Mouse (Mus musculus) liver, embryonic 15.5 days (tissue): ENCODE data around the gene Tbc1d14. TPM values are rescaled to one million over a fixed set of nuclear protein-coding genes. Genes with fewer than 3 reads are reported as not detected.

ENCODE experiments used
- ATAC-seq: fragments of 200-750 bp; cut with Nextera tagmentation; 2 replicates; pipeline ENCODE4 v1.8.0; 2017; ENCODE audit warnings: moderate number of reproducible peaks, mild to moderate bottlenecking, moderate library complexity; ENCODE audit not compliant: insufficient read depth
- H3K27ac ChIP-seq: fragments of 300-500 bp; sonication (generic); replicated peaks from 2 replicates; pipeline ENCODE4 v1.5.1; 2015; ENCODE audit warnings: mild to moderate bottlenecking, inconsistent platforms
- H3K27me3 ChIP-seq: fragments of 300-500 bp; sonication (generic); 2 replicates; pipeline ENCODE4 v1.6.1; 2015; ENCODE audit warnings: mild to moderate bottlenecking, inconsistent platforms
- H3K36me3 ChIP-seq: fragments of 300-500 bp; sonication (generic); replicated peaks from 2 replicates; pipeline ENCODE4 v1.6.1; 2015; ENCODE audit warnings: moderate library complexity, mild to moderate bottlenecking, inconsistent platforms
- H3K4me1 ChIP-seq: fragments of 300-500 bp; sonication (generic); replicated peaks from 2 replicates; pipeline ENCODE4 v1.6.1; 2015; ENCODE audit warnings: inconsistent platforms
- H3K4me2 ChIP-seq: fragments of 300-500 bp; sonication (generic); 2 replicates; pipeline ENCODE4 v1.6.1; 2015; ENCODE audit warnings: moderate library complexity, mild to moderate bottlenecking, inconsistent platforms
- H3K4me3 ChIP-seq: fragments of 300-500 bp; sonication (generic); replicated peaks from 2 replicates; pipeline ENCODE4 v1.5.1; 2015; ENCODE audit warnings: mild to moderate bottlenecking, inconsistent platforms
- H3K9ac ChIP-seq: fragments of 300-500 bp; sonication (generic); 2 replicates; pipeline ENCODE4 v1.6.1; 2015; ENCODE audit warnings: moderate library complexity, mild to moderate bottlenecking, inconsistent platforms
- H3K9me3 ChIP-seq: fragments of 300-500 bp; sonication (generic); replicated peaks from 2 replicates; pipeline ENCODE4 v1.6.1; 2016; ENCODE audit warnings: inconsistent platforms
- WGBS: fragments of 180-500 bp; shearing (Covaris S2); methylation state at CpG from one replicate; pipeline ENCODE4 v1.1.7; 2015; ENCODE audit warnings: mixed read lengths; ENCODE audit not compliant: insufficient replicate concordance; 5-methylcytosine and 5-hydroxymethylcytosine counted together
- polyA plus RNA-seq: library from polyadenylated mRNA; unstranded; fragments of >200 nt; fragmentation: Nextera tagmentation; extraction: Ambion mirVana; gene quantifications from 2 replicates; pipeline ENCODE4 v1.2.1, GENCODE M21; 2015

Tbc1d14 gene
- polyA plus RNA-seq, 1 experiment from 2014 or later = 9.0 TPM

DNA sequence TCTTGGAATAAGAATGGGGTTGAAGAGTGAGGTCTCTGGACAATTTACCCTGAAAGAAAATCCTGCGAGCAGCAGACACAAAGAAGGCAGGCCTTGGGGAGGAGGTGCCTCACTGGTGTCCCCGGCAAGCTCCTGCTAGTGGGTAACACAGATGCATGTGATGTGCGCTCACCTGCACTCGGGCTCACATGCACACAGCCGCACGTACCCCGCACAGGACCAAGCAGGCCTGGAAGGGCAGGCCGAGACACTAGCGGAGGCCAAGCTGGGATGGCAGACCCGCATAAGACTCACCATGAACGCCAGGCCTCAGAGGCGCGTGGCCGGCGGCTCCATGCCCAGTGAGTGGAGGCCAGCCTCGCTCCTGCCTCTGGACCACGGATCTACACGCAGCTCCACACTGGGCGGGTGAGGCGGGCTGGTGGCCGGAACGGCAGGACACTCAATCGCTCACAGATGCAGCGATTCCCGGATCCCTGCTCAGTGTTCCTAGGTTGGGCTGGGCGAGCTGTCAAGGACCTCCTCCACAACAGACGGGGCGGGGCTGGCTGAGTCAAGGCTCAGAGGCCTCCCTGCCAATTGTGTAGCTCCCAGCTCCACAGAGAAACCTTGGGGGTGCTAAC is 62.8 kb downstream of the Tbc1d14 start:
- H3K4me2 ChIP-seq = peak overlapping the region; percentile 93
- peaks cover 64% of the 10 kb centered on the region for H3K4me1 ChIP-seq
- ATAC-seq = peak; percentile 95
- under 1% methylated on average over 28 of the region's 28 CpGs for WGBS
- H3K9ac ChIP-seq = peak overlapping the region; percentile 76
- H3K27me3 ChIP-seq = no peaks in the 10 kb centered on the region
- peak overlapping the region; percentile 60 for H3K27ac ChIP-seq
- H3K4me3 ChIP-seq = peak overlapping the region; percentile 71
- H3K9me3 ChIP-seq = no peaks in the 10 kb centered on the region
- no peaks in the 10 kb centered on the region for H3K36me3 ChIP-seq

GRCm38 (mm10) chr5:36529698-36530097 is 63.4 kb downstream of the Tbc1d14 start:
- H3K27ac ChIP-seq = peak overlapping the region; percentile 60
- peak overlapping the region; percentile 71 for H3K4me3 ChIP-seq
- no peaks in the 10 kb centered on the region for H3K27me3 ChIP-seq
- H3K36me3 ChIP-seq = no peaks in the 10 kb centered on the region
- H3K9ac ChIP-seq = peak overlapping the region; percentile 76
- H3K9me3 ChIP-seq = no peaks in the 10 kb centered on the region
- no peak for ATAC-seq
- peaks cover 61% of the 10 kb centered on the region for H3K4me1 ChIP-seq
- WGBS = 21% methylated on average over 5 of the region's 5 CpGs
- H3K4me2 ChIP-seq = peak overlapping the region; percentile 93

DNA sequence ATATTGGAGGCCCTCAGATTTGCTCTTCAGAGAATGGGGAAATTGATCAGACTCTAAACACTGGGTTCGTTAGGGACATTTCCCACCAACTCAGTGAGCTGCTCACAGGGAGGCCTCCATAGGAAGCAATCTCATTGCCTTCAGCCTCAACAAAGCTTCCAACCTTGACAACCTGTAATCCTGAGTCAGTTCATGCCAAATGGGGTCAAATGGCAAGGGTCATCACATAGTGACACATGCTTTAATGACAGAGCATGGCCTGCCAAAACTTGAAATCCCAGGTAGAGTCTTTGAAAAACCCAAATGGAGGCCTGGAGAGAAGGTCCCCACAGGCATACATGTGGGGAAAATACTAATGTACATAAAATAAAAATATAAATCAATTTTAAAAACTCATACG is 66.2 kb downstream of the Tbc1d14 start:
- no peaks in the 10 kb centered on the region for H3K27me3 ChIP-seq
- no peak overlapping the region for H3K9ac ChIP-seq
- H3K36me3 ChIP-seq = peaks cover 9% of the 10 kb centered on the region; the same call in 1 of the 2 replicates
- 75% methylated on average over 2 of the region's 2 CpGs for WGBS
- H3K9me3 ChIP-seq = no peaks in the 10 kb centered on the region
- peaks cover 53% of the 10 kb centered on the region for H3K4me1 ChIP-seq
- no peak for ATAC-seq
- H3K4me3 ChIP-seq = no peak overlapping the region
- no peak overlapping the region for H3K4me2 ChIP-seq
- H3K27ac ChIP-seq = no peak overlapping the region

GRCm38 (mm10) chr5:36526274-36526673 is 66.8 kb downstream of the Tbc1d14 start:
- Histone ChIP-seq H3K4me3 (no peak overlapping the region), H3K36me3 (peaks cover 10% of the 10 kb centered on the region; the same call in 1 of the 2 replicates), H3K27ac (no peak overlapping the region), H3K4me2 (no peak overlapping the region), H3K9ac (no peak overlapping the region), H3K4me1 (peaks cover 49% of the 10 kb centered on the region), H3K27me3 (no peaks in the 10 kb centered on the region), H3K9me3 (no peaks in the 10 kb centered on the region)
- ATAC-seq = no peak
- 63% methylated on average over 5 of the region's 5 CpGs for WGBS

DNA sequence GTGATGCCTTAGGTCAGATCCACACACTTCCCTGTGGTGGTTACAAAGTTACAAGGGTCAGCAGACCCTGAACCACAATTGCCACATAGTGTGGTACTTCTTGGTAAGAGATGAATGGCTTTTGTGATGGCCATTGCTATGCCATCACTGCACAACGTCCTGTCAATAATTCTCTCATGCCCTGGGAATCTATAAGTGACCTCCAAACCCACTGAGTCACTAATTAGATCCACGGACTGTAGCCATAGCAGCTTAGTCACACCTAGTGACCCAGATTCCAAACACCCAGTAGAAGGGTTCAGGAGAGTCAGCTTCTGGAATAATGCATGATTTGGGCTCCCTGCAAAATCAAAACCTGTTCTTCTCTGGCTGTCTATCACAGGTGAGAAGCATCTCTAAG is 67.9 kb downstream of the Tbc1d14 start:
- Histone ChIP-seq H3K9me3 (no peaks in the 10 kb centered on the region), H3K27ac (no peak overlapping the region), H3K4me3 (no peak overlapping the region), H3K4me1 (peaks cover 38% of the 10 kb centered on the region), H3K9ac (no peak overlapping the region), H3K27me3 (no peaks in the 10 kb centered on the region), H3K36me3 (peaks cover 11% of the 10 kb centered on the region; the same call in 1 of the 2 replicates), H3K4me2 (no peak overlapping the region)
- 49% methylated on average over 2 of the region's 2 CpGs for WGBS
- no peak for ATAC-seq

GRCm38 (mm10) chr5:36523219-36523703 is 69.8 kb downstream of the Tbc1d14 start:
- peaks cover 20% of the 10 kb centered on the region; the same call in 1 of the 2 replicates for H3K4me1 ChIP-seq
- no peak overlapping the region for H3K9ac ChIP-seq
- peaks cover 30% of the 10 kb centered on the region for H3K36me3 ChIP-seq
- ATAC-seq = no peak; the same call in 1 of the 2 replicates
- no peak overlapping the region for H3K27ac ChIP-seq
- WGBS = 36% methylated on average over 5 of the region's 5 CpGs
- no peak overlapping the region for H3K4me2 ChIP-seq
- no peak overlapping the region for H3K4me3 ChIP-seq
- no peaks in the 10 kb centered on the region for H3K9me3 ChIP-seq
- H3K27me3 ChIP-seq = no peaks in the 10 kb centered on the region

GRCm38 (mm10) chr5:36522782-36523181 is 70.3 kb downstream of the Tbc1d14 start:
- H3K4me1 ChIP-seq = peaks cover 18% of the 10 kb centered on the region; the same call in 1 of the 2 replicates
- no peak overlapping the region for H3K4me3 ChIP-seq
- H3K27ac ChIP-seq = no peak overlapping the region
- WGBS = 34% methylated on average over 2 of the region's 2 CpGs
- H3K9me3 ChIP-seq = no peaks in the 10 kb centered on the region
- ATAC-seq = no peak
- H3K36me3 ChIP-seq = peaks cover 34% of the 10 kb centered on the region
- no peak overlapping the region for H3K9ac ChIP-seq
- no peaks in the 10 kb centered on the region for H3K27me3 ChIP-seq
- no peak overlapping the region for H3K4me2 ChIP-seq

GRCm38 (mm10) chr5:36519751-36520150 is 73.3 kb downstream of the Tbc1d14 start:
- H3K27me3 ChIP-seq = no peaks in the 10 kb centered on the region
- ATAC-seq = no peak
- no peaks in the 10 kb centered on the region for H3K9me3 ChIP-seq
- 72% methylated on average over 3 of the region's 3 CpGs for WGBS
- H3K36me3 ChIP-seq = peaks cover 41% of the 10 kb centered on the region
- H3K4me1 ChIP-seq = peaks cover 8% of the 10 kb centered on the region; the same call in 1 of the 2 replicates
- H3K27ac ChIP-seq = no peak overlapping the region
- H3K4me3 ChIP-seq = no peak overlapping the region
- H3K4me2 ChIP-seq = no peak overlapping the region
- H3K9ac ChIP-seq = no peak overlapping the region

GRCm38 (mm10) chr5:36517596-36517995 is 75.5 kb downstream of the Tbc1d14 start:
- 72% methylated on average over 3 of the region's 3 CpGs for WGBS
- H3K4me1 ChIP-seq = no peaks in the 10 kb centered on the region
- H3K9me3 ChIP-seq = no peaks in the 10 kb centered on the region
- no peak overlapping the region for H3K9ac ChIP-seq
- H3K4me3 ChIP-seq = no peak overlapping the region
- H3K27ac ChIP-seq = no peak overlapping the region
- H3K27me3 ChIP-seq = no peaks in the 10 kb centered on the region
- H3K36me3 ChIP-seq = peaks cover 53% of the 10 kb centered on the region
- no peak for ATAC-seq
- H3K4me2 ChIP-seq = no peak overlapping the region

- Histone ChIP-seq H3K4me3 (no peak overlapping the region), H3K27me3 (no peaks in the 10 kb centered on the region), H3K36me3 (peaks cover 55% of the 10 kb centered on the region), H3K9me3 (no peaks in the 10 kb centered on the region), H3K27ac (no peak overlapping the region), H3K4me2 (no peak overlapping the region), H3K9ac (no peak overlapping the region), H3K4me1 (no peaks in the 10 kb centered on the region)
- WGBS = 65% methylated on average over 5 of the region's 5 CpGs
- ATAC-seq = no peak
Observed at GRCm38 (mm10) chr5:36515558-36515957, 77.5 kb downstream of the Tbc1d14 start.

DNA sequence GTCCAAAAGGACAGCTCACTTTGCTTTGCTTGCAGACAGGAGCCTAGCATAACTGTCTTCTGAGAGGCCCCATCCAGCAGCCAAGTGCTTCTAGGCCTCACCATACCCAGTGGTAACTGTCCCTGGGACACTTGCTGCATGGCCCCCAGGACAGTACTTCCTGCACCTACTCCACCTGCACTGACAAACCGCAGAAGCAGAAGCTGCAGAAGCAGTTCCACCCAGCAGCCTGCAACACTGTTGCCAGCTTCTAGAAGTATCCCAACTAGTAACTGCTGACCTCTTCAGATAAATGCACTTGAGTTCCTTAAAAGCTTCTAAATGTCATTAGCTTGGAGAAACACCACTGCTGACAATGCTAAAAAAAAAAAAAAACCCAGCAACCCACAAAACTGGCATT is 78.0 kb downstream of the Tbc1d14 start:
- 65% methylated on average over 1 of the region's 1 CpGs for WGBS
- H3K27ac ChIP-seq = no peak overlapping the region
- no peak overlapping the region for H3K9ac ChIP-seq
- H3K4me2 ChIP-seq = no peak overlapping the region
- H3K9me3 ChIP-seq = no peaks in the 10 kb centered on the region
- H3K4me1 ChIP-seq = no peaks in the 10 kb centered on the region
- ATAC-seq = no peak
- H3K36me3 ChIP-seq = peaks cover 57% of the 10 kb centered on the region
- H3K4me3 ChIP-seq = no peak overlapping the region
- no peaks in the 10 kb centered on the region for H3K27me3 ChIP-seq

- Histone ChIP-seq H3K27ac (no peak overlapping the region), H3K27me3 (no peaks in the 10 kb centered on the region), H3K9me3 (no peaks in the 10 kb centered on the region), H3K4me3 (no peak overlapping the region), H3K4me1 (no peaks in the 10 kb centered on the region), H3K36me3 (peaks cover 58% of the 10 kb centered on the region), H3K9ac (no peak overlapping the region), H3K4me2 (no peak overlapping the region)
- 83% methylated on average over 2 of the region's 2 CpGs for WGBS
- ATAC-seq = no peak
Observed at GRCm38 (mm10) chr5:36510956-36511355, 82.1 kb downstream of the Tbc1d14 start.
